Mouse (Mus musculus) CH12.LX (cell line): ENCODE measurements around the gene Ascl2. TPM values are rescaled to one million over a fixed set of nuclear protein-coding genes. Genes with fewer than 3 reads are reported as not detected.

Experiments used
- DNase-seq: peaks from one replicate; pipeline ENCODE4 v3.0.0-alpha.2; 2013; ENCODE audit errors: extremely low read depth
- H3K27ac ChIP-seq: 2 replicates; pipeline ENCODE4 v1.5.1; 2012; ENCODE audit warnings: low read depth, mild to moderate bottlenecking, control low read depth, moderate library complexity; ENCODE audit not compliant: insufficient read depth
- H3K27me3 ChIP-seq: replicated peaks from 2 replicates; pipeline ENCODE3; 2012; ENCODE audit warnings: inconsistent platforms
- H3K36me3 ChIP-seq, 2 experiments: replicated peaks in 1 of 2; 2 replicates each; pipeline versions ENCODE3 to v1.6.1; 2012; ENCODE audit warnings: inconsistent platforms in 1 of 2, low read length in 1 of 2, mild to moderate bottlenecking in 1 of 2, mixed read lengths in 1 of 2, moderate library complexity in 1 of 2; ENCODE audit not compliant: control insufficient read depth in 1 of 2, insufficient read depth in 1 of 2
- H3K4me1 ChIP-seq, 2 experiments: 2 replicates each; pipeline ENCODE4 v1.6.1; 2012; ENCODE audit warnings: inconsistent platforms in 1 of 2, moderate library complexity in 1 of 2; ENCODE audit not compliant: insufficient read depth in 2 of 2, control insufficient read depth in 1 of 2
- H3K4me2 ChIP-seq: 2 replicates; pipeline ENCODE4 v1.6.1; 2012; ENCODE audit warnings: low read depth, mild to moderate bottlenecking, control low read depth; ENCODE audit not compliant: poor library complexity, insufficient read depth, severe bottlenecking
- H3K4me3 ChIP-seq, 3 experiments: fragments of 150-350 bp in 1 of 3; sonication (generic) in 1 of 3; replicated peaks in 1 of 3; 2 replicates each; pipeline versions ENCODE3 to v1.5.1; 2011 to 2012; ENCODE audit warnings: low read depth in 2 of 3, low read length in 2 of 3, mild to moderate bottlenecking in 2 of 3, moderate library complexity in 2 of 3, control low read depth in 1 of 3, improper control_type of control experiment in 1 of 3, inconsistent platforms in 1 of 3, mixed read lengths in 1 of 3; ENCODE audit not compliant: poor library complexity in 1 of 3
- H3K79me2 ChIP-seq: replicated peaks from 2 replicates; pipeline ENCODE4 v1.6.1; 2012; ENCODE audit warnings: mild to moderate bottlenecking, moderate library complexity; ENCODE audit not compliant: control insufficient read depth, poor library complexity, insufficient read depth, severe bottlenecking; ENCODE audit errors: extremely low read depth
- H3K9ac ChIP-seq: 2 replicates; pipeline ENCODE4 v1.6.1; 2012; ENCODE audit warnings: low read depth, mild to moderate bottlenecking, control low read depth, moderate library complexity; ENCODE audit not compliant: insufficient read depth
- H3K9me3 ChIP-seq: replicated peaks from 2 replicates; pipeline ENCODE3; 2012; ENCODE audit warnings: low read length, inconsistent platforms, mixed read lengths
- BHLHE40 ChIP-seq: IDR thresholded peaks from 2 replicates; pipeline ENCODE4 v1.6.1; 2011; ENCODE audit warnings: mild to moderate bottlenecking, low read depth, low read length, improper control_type of control experiment
- CHD1 ChIP-seq: IDR thresholded peaks from 2 replicates; pipeline ENCODE4 v1.6.1; 2012; ENCODE audit warnings: low read depth, low read length, improper control_type of control experiment, inconsistent platforms
- CHD2 ChIP-seq: IDR thresholded peaks from 2 replicates; pipeline ENCODE4 v1.6.1; 2011; ENCODE audit warnings: low read length, improper control_type of control experiment
- EP300 ChIP-seq: IDR thresholded peaks from 2 replicates; pipeline ENCODE4 v1.6.1; 2011; ENCODE audit warnings: low read length, improper control_type of control experiment
- GABPA ChIP-seq: IDR thresholded peaks from 2 replicates; pipeline ENCODE4 v1.6.1; 2012; ENCODE audit warnings: low read depth, low read length, improper control_type of control experiment, inconsistent platforms; ENCODE audit not compliant: insufficient replicate concordance
- JUN ChIP-seq: IDR thresholded peaks from 2 replicates; pipeline ENCODE4 v1.6.1; 2011; ENCODE audit warnings: low read depth, mild to moderate bottlenecking, low read length, improper control_type of control experiment, moderate library complexity; ENCODE audit not compliant: insufficient read depth
- JUND ChIP-seq: conservative IDR thresholded peaks from 2 replicates; pipeline ENCODE4 v1.6.1; 2011; ENCODE audit warnings: low read depth, low read length, improper control_type of control experiment
- KAT2A ChIP-seq: IDR thresholded peaks from 2 replicates; pipeline ENCODE4 v1.6.1; 2012; ENCODE audit warnings: low read length, improper control_type of control experiment, inconsistent platforms; ENCODE audit not compliant: insufficient replicate concordance
- MAFK ChIP-seq: IDR thresholded peaks from 2 replicates; pipeline ENCODE4 v1.6.1; 2011; ENCODE audit warnings: low read length, improper control_type of control experiment; ENCODE audit not compliant: insufficient replicate concordance
- MAX ChIP-seq: IDR thresholded peaks from 2 replicates; pipeline ENCODE4 v1.6.1; 2011; ENCODE audit warnings: low read length, improper control_type of control experiment
- MAZ ChIP-seq: IDR thresholded peaks from 2 replicates; pipeline ENCODE4 v1.6.1; 2012; ENCODE audit warnings: low read depth, mild to moderate bottlenecking, inconsistent platforms, low read length, improper control_type of control experiment, moderate library complexity
- NELFE ChIP-seq: IDR thresholded peaks from 2 replicates; pipeline ENCODE4 v1.6.1; 2011; ENCODE audit warnings: low read depth, low read length, improper control_type of control experiment
- NRF1 ChIP-seq: IDR thresholded peaks from 2 replicates; pipeline ENCODE4 v1.6.1; 2014; ENCODE audit warnings: low read depth, mild to moderate bottlenecking, inconsistent platforms, low read length, improper control_type of control experiment, moderate library complexity
- PAX5 ChIP-seq: IDR thresholded peaks from 2 replicates; pipeline ENCODE4 v1.6.1; 2012; ENCODE audit warnings: low read length, inconsistent platforms, mixed read lengths
- POLR2A ChIP-seq: IDR thresholded peaks from 2 replicates; pipeline ENCODE4 v1.6.1; 2011; ENCODE audit warnings: low read depth, mild to moderate bottlenecking, improper control_type of control experiment, low read length
- POLR2AphosphoS2 ChIP-seq: IDR thresholded peaks from 2 replicates; pipeline ENCODE4 v1.6.1; 2011; ENCODE audit warnings: low read depth, low read length, improper control_type of control experiment
- RAD21 ChIP-seq: IDR thresholded peaks from 2 replicates; pipeline ENCODE4 v1.6.1; 2011; ENCODE audit warnings: low read depth, mild to moderate bottlenecking, low read length, improper control_type of control experiment, moderate library complexity
- SMC3 ChIP-seq: IDR thresholded peaks from 2 replicates; pipeline ENCODE4 v1.6.1; 2011; ENCODE audit warnings: low read depth, low read length, improper control_type of control experiment
- TBP ChIP-seq: conservative IDR thresholded peaks from 2 replicates; pipeline ENCODE4 v1.6.1; 2011; ENCODE audit warnings: low read depth, low read length, improper control_type of control experiment
- TCF12 ChIP-seq: IDR thresholded peaks from 2 replicates; pipeline ENCODE4 v1.6.1; 2014; ENCODE audit warnings: low read depth, mild to moderate bottlenecking, inconsistent platforms, low read length, improper control_type of control experiment
- UBTF ChIP-seq: IDR thresholded peaks from 2 replicates; pipeline ENCODE4 v1.6.1; 2012; ENCODE audit warnings: low read depth, mild to moderate bottlenecking, inconsistent platforms, low read length, improper control_type of control experiment, moderate library complexity
- ZC3H11A ChIP-seq: IDR thresholded peaks from 2 replicates; pipeline ENCODE4 v1.6.1; 2012; ENCODE audit warnings: low read depth, mild to moderate bottlenecking, inconsistent platforms, low read length, improper control_type of control experiment
- ZKSCAN1 ChIP-seq: IDR thresholded peaks from 2 replicates; pipeline ENCODE4 v1.6.1; 2012; ENCODE audit warnings: low read depth, inconsistent platforms, low read length, improper control_type of control experiment, borderline replicate concordance
- dilution Hi-C: fragments of 300-500 bp; cut with MboI; formaldehyde crosslinking; loops from 2 replicates; pipeline ENCODE4 v1.14.3; 2020; ENCODE audit warnings: low sequenced_read_pairs; ENCODE audit not compliant: extremely low pct_unique_long_range_greater_than_20kb, extremely low pct_ligation_motif_present
- in situ Hi-C: fragments of 300-500 bp; cut with MboI; formaldehyde crosslinking; loops from 3 replicates; pipeline ENCODE4 v1.14.3; 2019; ENCODE audit warnings: low sequenced_read_pairs, low pct_ligation_motif_present, low pct_unique_long_range_greater_than_20kb, mixed read lengths
- polyA plus RNA-seq: library from polyadenylated mRNA; unstranded; fragments of >175 nt; gene quantifications from 2 replicates; pipeline ENCODE4 v1.2.1, GENCODE M21; 2012; ENCODE audit warnings: low read depth; ENCODE audit not compliant: insufficient read length
- total RNA-seq, 2 experiments: library from RNA; depleted of rRNA; stranded (reverse); fragments of 300-350 nt in 1 of 2; fragments of >200 nt in 1 of 2; gene quantifications; 2 replicates each; pipeline ENCODE4 v1.2.3; 2012 to 2014

Ascl2 gene
- total and polyA plus RNA-seq, 3 experiments = not detected

GRCm38 (mm10) chr7:142949568-142949967 is 19.5 kb downstream of the Ascl2 start:
- no peak overlapping the region for H3K4me3 ChIP-seq
- H3K27me3 ChIP-seq = peaks cover 72% of the 10 kb centered on the region
- H3K79me2 ChIP-seq = no peaks in the 10 kb centered on the region
- in situ Hi-C loops (no loop called here), dilution Hi-C loops (no loop called here)
- no peak overlapping the region for H3K4me2 ChIP-seq
- peaks cover 3% of the 10 kb centered on the region for H3K9me3 ChIP-seq
- no peak overlapping the region for H3K9ac ChIP-seq
- TF ChIP-seq BHLHE40 (no peak), JUND (no peak), UBTF (no peak), EP300 (no peak), MAFK (no peak), JUN (no peak), GABPA (no peak), POLR2AphosphoS2 (no peak), TCF12 (no peak), MAZ (no peak), CHD1 (no peak), KAT2A (no peak), MAX (no peak), TBP (no peak), ZC3H11A (no peak), CHD2 (no peak), PAX5 (no peak), NELFE (no peak), RAD21 (no peak), POLR2A (no peak)
- H3K36me3 ChIP-seq = no peaks in the 10 kb centered on the region
- H3K27ac ChIP-seq = no peak overlapping the region
- no peak for DNase-seq
- H3K4me1 ChIP-seq = no peaks in the 10 kb centered on the region

GRCm38 (mm10) chr7:142937631-142938030 is 31.4 kb downstream of the Ascl2 start:
- Histone ChIP-seq H3K4me3 (no peak overlapping the region), H3K27ac (no peak overlapping the region), H3K36me3 (no peaks in the 10 kb centered on the region), H3K27me3 (peaks cover 90% of the 10 kb centered on the region), H3K9me3 (no peaks in the 10 kb centered on the region), H3K4me1 (peaks cover 0 to 4% of the 10 kb centered on the region in 2 experiments; a peak in 1 of 4 replicates), H3K79me2 (no peaks in the 10 kb centered on the region), H3K9ac (no peak overlapping the region), H3K4me2 (no peak overlapping the region)
- no peak for TF ChIP-seq ZKSCAN1
- TF ChIP-seq NRF1 = no peak
- no peak for TF ChIP-seq UBTF
- TF ChIP-seq SMC3 = no peak
- in situ Hi-C loops = no loop called here
- no peak for DNase-seq
- dilution Hi-C loops = no loop called here
